Mouse (Mus musculus) embryonic fibroblast, embryonic 13.5 days (primary cell): Measurements from ENCODE around the gene Fam198a.

Source experiments
- CTCF ChIP-seq: IDR thresholded peaks from 2 replicates; pipeline ENCODE4 v1.5.1; 2011; ENCODE audit warnings: mild to moderate bottlenecking, control low read depth, low read length, moderate library complexity, borderline replicate concordance; ENCODE audit not compliant: insufficient read depth
- POLR2A ChIP-seq: IDR thresholded peaks from 2 replicates; pipeline ENCODE4 v1.6.1; 2011; ENCODE audit warnings: low read depth, mild to moderate bottlenecking, control low read depth, low read length, moderate library complexity

DNA sequence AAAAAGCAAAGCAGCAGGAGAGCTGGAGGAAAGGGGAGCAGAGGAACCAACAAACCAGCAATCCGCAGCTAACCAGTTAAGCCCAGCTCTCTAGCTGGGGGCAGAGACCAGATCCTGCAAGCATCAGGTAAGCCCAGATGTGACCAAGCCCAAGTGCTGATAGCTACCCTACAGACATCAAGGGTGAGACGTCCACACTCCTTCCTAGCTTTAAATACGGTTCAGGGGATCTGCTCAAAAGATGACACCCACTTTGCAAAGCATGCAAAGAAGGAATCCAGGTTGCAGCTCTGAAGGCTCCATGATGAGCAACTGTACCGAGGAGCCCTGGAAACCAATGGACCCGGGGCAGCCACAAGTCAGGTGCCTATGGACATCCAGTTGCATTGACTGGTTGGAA, 44.3 kb upstream of the Fam198a start:
- TF ChIP-seq POLR2A (no peak), CTCF (no peak)
